Mouse (Mus musculus): ENCODE measurements around the gene Ndufa8.

GRCm38 (mm10) chr2:36073781-36074180 is 24.6 kb upstream of the Ndufa8 start:
- TF ChIP-seq CTCF (IDR thresholded peaks at IDR 0.05; ENCODE audit: extremely low read depth, insufficient read depth, low read length), result no peak
- TF ChIP-seq POLR2A (IDR thresholded peaks at IDR 0.05; ENCODE audit: extremely low read depth, insufficient read depth, low read length), result no peak

All from cortical plate, adult 2 months (tissue).